In the genomic region with DNA sequence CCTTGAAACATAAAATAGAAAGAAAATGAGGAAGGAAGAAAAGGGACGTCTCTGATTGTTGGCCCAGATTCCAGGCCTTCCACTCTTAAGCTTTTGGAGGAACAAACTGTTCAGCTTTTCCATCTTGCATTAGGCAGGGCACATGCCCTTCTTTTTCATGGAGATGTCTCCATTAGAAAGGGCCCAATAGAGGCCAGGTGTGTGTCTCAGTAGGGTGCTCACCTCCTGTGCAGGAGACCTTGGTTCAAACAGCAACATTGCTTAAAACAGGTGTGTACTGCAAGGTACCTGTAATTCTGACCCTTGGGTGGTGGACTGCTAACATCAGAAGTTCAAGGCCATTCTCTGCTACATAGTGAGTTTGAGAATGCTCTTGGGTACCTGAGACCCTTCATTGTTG, we compare ENCODE assay signal across 15 mouse cellular contexts.
"Had no signal": no experiment of that assay in that cellular context is flagged by ENCODE, and none has a peak within 500 bp of the region (broad histone marks: within the 10 kb centered on the region; RNA-seq: fewer than 3 reads in every experiment).

No protein-coding gene starts in this region.

- DNase-seq: kidney, postnatal 14 days; left cerebral cortex, postnatal 4 days; lung, embryonic 14.5 days; lung, postnatal 10 days; spleen, adult 18-20 months; thymus, adult 18-20 months; thymus, postnatal 14 days had no signal

- H3K36me3 ChIP-seq: limb, embryonic 13.5 days; liver, embryonic 15.5 days; midbrain, embryonic 15.5 days; neural tube, embryonic 12.5 days had no signal

- ATAC-seq: midbrain, embryonic 15.5 days had no signal

- H3K4me1 ChIP-seq: limb, embryonic 13.5 days; liver, embryonic 15.5 days; midbrain, embryonic 15.5 days; neural tube, embryonic 12.5 days had no signal

- H3K4me2 ChIP-seq: limb, embryonic 13.5 days; liver, embryonic 11.5 days; liver, embryonic 15.5 days; lung, embryonic 14.5 days; midbrain, embryonic 11.5 days; midbrain, embryonic 15.5 days; neural tube, embryonic 12.5 days had no signal

- H3K4me3 ChIP-seq: limb, embryonic 13.5 days; liver, embryonic 15.5 days; megakaryocyte, embryonic 14.5 days; midbrain, embryonic 15.5 days; neural tube, embryonic 12.5 days had no signal

- H3K9me3 ChIP-seq: limb, embryonic 13.5 days; liver, embryonic 15.5 days; midbrain, embryonic 15.5 days; neural tube, embryonic 12.5 days had no signal

- H3K27ac ChIP-seq: limb, embryonic 13.5 days; liver, embryonic 15.5 days; macrophage; midbrain, embryonic 15.5 days; neural tube, embryonic 12.5 days had no signal

- H3K9ac ChIP-seq: limb, embryonic 13.5 days; liver, embryonic 15.5 days; lung, embryonic 14.5 days; midbrain, embryonic 15.5 days; neural tube, embryonic 12.5 days had no signal

- H3K27me3 ChIP-seq: limb, embryonic 13.5 days; liver, embryonic 15.5 days; midbrain, embryonic 15.5 days; neural tube, embryonic 12.5 days had no signal
